Mouse (Mus musculus) lung, postnatal 0 days (tissue): ENCODE results near the gene Dazap1. TPM values are rescaled to one million over a fixed set of nuclear protein-coding genes. Genes with fewer than 3 reads are reported as not detected.

Source experiments
- ATAC-seq: fragments of 200-750 bp; cut with Nextera tagmentation; 2 replicates; pipeline ENCODE4 v1.8.0; 2017; ENCODE audit warnings: moderate library complexity
- DNase-seq: peaks from one replicate; pipeline ENCODE4 v3.0.0-alpha.2; 2016; ENCODE audit warnings: low spot score
- H3K27ac ChIP-seq: fragments of 300-500 bp; sonication (generic); 2 replicates; pipeline ENCODE4 v1.5.1; 2014; ENCODE audit warnings: antibody characterized with exemption, mild to moderate bottlenecking, low read length, mixed read lengths
- H3K27me3 ChIP-seq: fragments of 300-500 bp; sonication (generic); replicated peaks from 2 replicates; pipeline ENCODE4 v1.6.1; 2014; ENCODE audit warnings: low read length, mixed read lengths; ENCODE audit not compliant: insufficient read depth
- H3K36me3 ChIP-seq: fragments of 300-500 bp; sonication (generic); 2 replicates; pipeline ENCODE4 v1.6.1; 2014; ENCODE audit warnings: low read length, mixed read lengths; ENCODE audit not compliant: insufficient read depth
- H3K4me1 ChIP-seq: fragments of 300-500 bp; sonication (generic); 2 replicates; pipeline ENCODE4 v1.6.1; 2014; ENCODE audit warnings: antibody characterized with exemption, low read depth, low read length, mixed read lengths; ENCODE audit not compliant: insufficient read depth
- H3K4me2 ChIP-seq: fragments of 300-500 bp; sonication (generic); replicated peaks from 2 replicates; pipeline ENCODE4 v1.6.1; 2014; ENCODE audit warnings: low read depth, mild to moderate bottlenecking, low read length, moderate library complexity, mixed read lengths
- H3K4me3 ChIP-seq: fragments of 300-500 bp; sonication (generic); 2 replicates; pipeline ENCODE4 v1.5.1; 2014; ENCODE audit warnings: low read depth, low read length
- H3K9ac ChIP-seq: fragments of 300-500 bp; sonication (generic); replicated peaks from 2 replicates; pipeline ENCODE4 v1.6.1; 2014; ENCODE audit warnings: low read depth, mild to moderate bottlenecking
- H3K9me3 ChIP-seq: fragments of 300-500 bp; sonication (generic); 2 replicates; pipeline ENCODE4 v1.6.1; 2016; ENCODE audit warnings: low read length, mixed read lengths
- CTCF ChIP-seq: IDR thresholded peaks from 2 replicates; pipeline ENCODE4 v1.5.1; 2016; ENCODE audit warnings: antibody characterized with exemption, mild to moderate bottlenecking
- EP300 ChIP-seq: IDR thresholded peaks from 2 replicates; pipeline ENCODE4 v1.6.1; 2016; ENCODE audit warnings: antibody characterized with exemption, mild to moderate bottlenecking, control low read depth
- WGBS: fragments of 180-500 bp; shearing (Covaris S2); extraction: QIAGEN DNeasy Blood & Tissue Kit; methylation state at CpG from one replicate; pipeline ENCODE4 v1.1.7; 2014; 5-methylcytosine and 5-hydroxymethylcytosine counted together
- polyA plus RNA-seq: library from polyadenylated mRNA; unstranded; fragments of >200 nt; fragmentation: Nextera tagmentation; extraction: Ambion mirVana; gene quantifications from 2 replicates; pipeline ENCODE4 v1.2.1, GENCODE M21; 2015

Dazap1 gene
- polyA plus RNA-seq, 1 experiment from 2014 or later = 38.1 TPM

DNA sequence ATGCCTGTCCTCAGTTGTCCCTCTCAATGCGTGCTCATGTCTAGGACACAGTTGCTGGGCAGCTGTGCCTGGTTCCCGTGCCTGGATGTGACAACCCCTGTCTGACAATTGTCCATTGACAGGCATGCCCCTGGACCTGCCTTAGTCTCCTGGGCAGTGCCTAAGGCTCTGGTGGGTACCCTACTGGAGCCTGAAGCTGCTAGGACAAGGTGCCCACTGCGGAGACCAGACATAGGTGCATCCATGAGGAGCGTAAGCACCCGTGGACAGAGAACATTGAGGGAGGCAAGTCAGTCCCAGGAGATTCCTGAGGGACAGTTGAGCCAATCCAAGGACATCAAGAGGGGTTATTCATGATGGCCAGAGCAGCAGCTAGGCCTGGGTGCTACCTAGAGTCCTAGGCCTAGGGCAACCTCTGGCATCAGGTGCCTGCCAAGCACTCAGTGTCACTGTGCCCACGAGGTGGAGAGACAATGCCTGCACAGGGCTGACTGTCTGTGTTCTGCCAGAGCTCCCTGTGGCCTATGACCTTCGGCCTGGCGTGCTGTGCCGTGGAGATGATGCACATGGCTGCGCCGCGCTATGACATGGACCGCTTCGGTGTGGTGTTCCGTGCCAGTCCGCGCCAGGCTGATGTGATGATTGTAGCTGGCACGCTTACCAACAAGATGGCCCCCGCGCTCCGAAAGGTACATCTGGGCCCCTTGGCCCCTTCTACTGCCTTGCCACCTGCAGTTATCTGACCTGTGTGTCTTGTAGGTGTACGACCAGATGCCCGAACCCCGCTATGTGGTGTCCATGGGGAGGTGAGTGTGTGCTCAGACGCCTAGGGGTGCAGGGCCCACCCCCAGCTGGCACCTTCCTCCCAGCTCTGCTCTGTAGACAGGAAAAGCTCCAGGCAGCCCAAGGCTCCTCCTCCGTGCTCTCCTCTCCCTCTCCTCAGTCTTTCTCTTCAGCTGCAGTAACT, 6.7 kb upstream of the Dazap1 start:
- peaks cover 22% of the 10 kb centered on the region; the same call in 1 of the 2 replicates for H3K36me3 ChIP-seq

DNA sequence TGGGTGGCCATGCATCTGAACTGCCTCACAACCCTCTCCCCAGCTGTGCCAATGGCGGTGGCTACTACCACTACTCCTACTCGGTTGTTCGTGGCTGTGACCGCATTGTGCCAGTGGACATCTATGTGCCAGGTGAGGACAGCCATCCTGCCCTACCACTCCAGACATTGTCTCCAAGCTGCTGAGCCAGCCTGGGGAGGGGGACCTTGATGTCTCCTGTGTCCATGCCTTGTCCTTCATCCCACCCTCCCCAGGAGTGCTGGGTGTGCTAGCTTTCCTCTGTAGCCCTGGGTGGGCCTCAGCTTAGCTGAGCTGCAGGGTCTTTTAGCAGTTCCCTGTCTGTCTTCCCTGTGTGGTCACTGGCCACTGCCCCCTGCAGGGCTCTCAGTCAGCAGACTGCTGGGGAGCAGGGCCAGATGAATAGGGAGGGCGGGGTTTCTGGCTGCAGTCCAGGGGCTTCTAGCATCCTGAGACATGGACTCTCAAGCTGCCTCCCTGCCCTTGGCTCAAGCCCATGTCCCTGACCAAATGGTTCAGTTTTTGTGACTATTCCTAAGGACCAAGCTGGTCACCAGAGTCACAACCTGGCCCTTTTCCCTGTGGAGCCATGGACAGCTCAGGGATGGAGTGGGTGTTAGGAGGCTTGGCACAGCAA, 5.3 kb upstream of the Dazap1 start:
- peaks cover 5% of the 10 kb centered on the region; the same call in 1 of the 2 replicates for H3K4me1 ChIP-seq
- WGBS = 85% methylated on average over 5 of the region's 5 CpGs
- H3K4me3 ChIP-seq = no peak overlapping the region
- DNase-seq (peak; percentile 9), ATAC-seq (no peak)
- no peak overlapping the region for H3K9ac ChIP-seq
- H3K4me2 ChIP-seq = no peak overlapping the region
- H3K9me3 ChIP-seq = no peaks in the 10 kb centered on the region
- no peak overlapping the region for H3K27ac ChIP-seq
- H3K36me3 ChIP-seq = peaks cover 22% of the 10 kb centered on the region; the same call in 1 of the 2 replicates
- no peak for TF ChIP-seq EP300
- TF ChIP-seq CTCF = peak; percentile 37
- no peaks in the 10 kb centered on the region for H3K27me3 ChIP-seq

More for the DNA sequence above, 6.7 kb upstream of the Dazap1 start:
- TF ChIP-seq CTCF (no peak), EP300 (no peak)
- DNase-seq = no peak
- Histone ChIP-seq H3K27me3 (no peaks in the 10 kb centered on the region), H3K4me1 (no peaks in the 10 kb centered on the region; the same call in 1 of the 2 replicates), H3K4me2 (no peak overlapping the region), H3K27ac (no peak overlapping the region), H3K4me3 (no peak overlapping the region), H3K9me3 (no peaks in the 10 kb centered on the region), H3K9ac (no peak overlapping the region)
- no peak for ATAC-seq
- 91% methylated on average over 26 of the region's 26 CpGs for WGBS

DNA sequence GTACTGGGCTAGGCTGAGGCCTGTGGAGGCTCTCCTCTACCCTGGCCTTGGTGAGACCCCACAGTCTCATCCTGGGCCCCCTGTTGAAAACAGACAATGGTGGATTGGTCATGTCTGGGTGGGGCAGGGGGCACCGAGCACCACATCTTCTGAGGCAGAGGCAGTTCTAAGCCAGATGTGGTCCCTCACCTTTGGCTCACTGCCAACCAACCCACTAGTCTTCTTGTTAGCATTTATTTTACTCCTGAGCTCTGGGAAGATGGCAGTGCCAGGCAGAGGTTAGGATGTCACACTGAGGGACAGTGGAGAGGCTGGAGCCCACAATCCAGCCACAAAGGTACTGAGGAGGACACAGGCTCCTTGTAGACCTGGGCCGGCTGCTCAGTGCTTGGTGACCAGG, 3.4 kb upstream of the Dazap1 start:
- no peaks in the 10 kb centered on the region for H3K27me3 ChIP-seq
- no peaks in the 10 kb centered on the region for H3K9me3 ChIP-seq
- no peak for TF ChIP-seq EP300
- TF ChIP-seq CTCF = no peak
- no peak overlapping the region for H3K27ac ChIP-seq
- DNase-seq = no peak
- H3K4me3 ChIP-seq = no peak overlapping the region
- no peak for ATAC-seq
- H3K9ac ChIP-seq = no peak overlapping the region
- H3K4me1 ChIP-seq = peaks cover 10% of the 10 kb centered on the region; the same call in 1 of the 2 replicates
- peaks cover 22% of the 10 kb centered on the region; the same call in 1 of the 2 replicates for H3K36me3 ChIP-seq
- no peak overlapping the region for H3K4me2 ChIP-seq
- WGBS = 88% methylated on average over 2 of the region's 2 CpGs

DNA sequence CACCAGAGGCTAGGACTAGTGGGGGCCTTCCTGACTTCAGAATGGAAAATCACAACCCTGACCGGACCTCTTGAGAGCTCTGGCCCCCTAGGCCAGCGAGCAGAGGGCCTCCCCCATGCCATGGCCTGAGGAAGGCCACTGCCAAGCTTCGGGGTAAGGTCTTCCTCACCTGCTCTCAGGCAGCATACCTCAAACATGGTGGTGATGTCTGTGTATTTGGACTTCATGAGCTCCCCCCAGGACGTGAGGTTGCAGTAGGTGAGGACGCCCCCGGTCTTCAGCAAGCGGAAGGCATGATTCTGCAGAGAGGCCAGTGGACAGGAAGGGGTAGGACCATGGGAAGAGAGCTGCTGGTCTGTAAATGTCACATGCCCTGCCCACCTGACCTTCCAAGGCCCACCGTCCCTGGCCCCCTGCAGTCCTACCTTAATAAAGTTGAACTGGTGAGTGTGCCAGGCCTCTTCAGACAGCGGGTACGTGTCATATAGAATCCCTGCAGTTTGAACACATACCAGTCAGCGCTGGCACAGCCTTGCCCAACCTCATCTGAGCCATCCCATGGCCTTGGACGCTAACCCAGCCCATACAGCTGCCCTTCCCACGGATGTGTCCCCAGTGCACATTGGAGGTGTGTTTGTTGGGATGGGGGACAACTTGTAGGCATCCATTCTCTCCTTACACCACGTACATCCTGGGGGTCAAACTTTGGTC, 2.4 kb upstream of the Dazap1 start:
- TF ChIP-seq CTCF (no peak), EP300 (no peak)
- Histone ChIP-seq H3K9ac (no peak overlapping the region), H3K36me3 (peaks cover 22% of the 10 kb centered on the region; the same call in 1 of the 2 replicates), H3K27ac (no peak overlapping the region), H3K9me3 (no peaks in the 10 kb centered on the region), H3K4me2 (no peak overlapping the region), H3K4me1 (peaks cover 10% of the 10 kb centered on the region; the same call in 1 of the 2 replicates), H3K27me3 (no peaks in the 10 kb centered on the region), H3K4me3 (no peak overlapping the region)
- no peak for ATAC-seq
- 88% methylated on average over 14 of the region's 14 CpGs for WGBS
- no peak for DNase-seq

DNA sequence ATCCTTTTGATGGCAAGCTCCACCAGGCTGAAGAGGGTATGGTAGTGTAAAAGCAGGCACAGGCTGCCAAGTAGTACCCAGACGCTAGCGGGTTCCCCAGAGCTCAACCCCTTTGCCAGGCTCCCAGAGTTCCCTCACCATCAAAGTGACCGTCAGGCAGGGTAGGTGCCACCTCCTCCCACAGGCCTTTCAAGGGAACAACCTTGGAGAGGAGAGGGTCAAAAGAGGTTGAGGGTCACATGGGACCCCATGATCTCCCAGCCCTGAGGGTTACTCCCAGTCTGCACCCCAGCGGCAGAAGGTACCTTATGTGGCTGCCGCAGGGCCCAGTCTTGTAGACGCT, 1.9 kb upstream of the Dazap1 start:
- Histone ChIP-seq H3K4me1 (peaks cover 10% of the 10 kb centered on the region; the same call in 1 of the 2 replicates), H3K27ac (no peak overlapping the region), H3K4me2 (no peak overlapping the region), H3K36me3 (peaks cover 22% of the 10 kb centered on the region; the same call in 1 of the 2 replicates), H3K9me3 (no peaks in the 10 kb centered on the region), H3K4me3 (no peak overlapping the region), H3K27me3 (no peaks in the 10 kb centered on the region), H3K9ac (no peak overlapping the region)
- WGBS = 78% methylated on average over 6 of the region's 6 CpGs
- TF ChIP-seq EP300 = no peak
- TF ChIP-seq CTCF = no peak
- ATAC-seq (no peak), DNase-seq (no peak)
